Mouse (Mus musculus): ENCODE data around the gene Pigk.

DNA sequence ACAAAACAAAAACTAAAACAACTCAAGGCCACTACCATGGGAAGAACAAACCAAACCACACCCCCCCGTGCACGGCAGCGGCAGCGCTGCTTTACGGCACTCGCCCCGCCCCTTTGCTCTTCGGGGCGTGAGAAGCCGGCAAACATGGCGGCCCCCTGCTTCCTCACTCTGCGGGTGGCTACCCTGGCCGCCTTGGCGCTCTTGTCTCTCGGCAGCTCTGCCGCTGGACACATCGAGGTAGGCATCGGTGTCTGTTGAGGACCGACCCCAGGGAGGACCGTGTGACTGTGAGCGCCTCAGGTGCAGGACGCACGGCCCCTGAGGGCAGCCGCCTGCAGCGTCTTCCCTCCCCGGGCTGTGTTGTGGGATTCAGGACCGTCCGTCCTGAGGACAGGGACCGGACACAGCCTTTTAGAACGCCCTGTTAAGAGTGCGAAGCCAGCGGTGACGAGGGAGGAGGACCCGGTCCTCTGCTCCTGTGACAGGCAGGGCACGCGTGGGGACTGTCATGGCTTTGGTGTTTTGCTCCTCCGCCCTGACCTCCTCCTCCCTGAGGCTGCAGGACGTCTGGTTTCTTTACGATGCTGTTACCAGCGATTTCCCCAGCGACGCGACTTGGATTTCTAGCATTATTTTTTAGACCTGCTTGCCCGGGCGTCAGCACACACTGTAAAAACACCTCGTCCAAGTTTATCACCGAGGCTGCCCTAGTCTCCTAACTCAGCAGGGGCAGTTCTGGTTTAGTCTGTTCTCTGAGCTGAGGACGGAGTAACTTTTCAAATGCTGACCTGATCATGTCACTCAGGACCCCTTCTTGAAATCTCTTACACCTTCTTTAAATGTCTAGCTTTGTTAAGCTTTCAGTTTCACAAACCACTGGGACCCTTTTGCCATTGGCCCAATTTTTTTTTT lies at the start of gene Pigk:
- TF ChIP-seq HCFC1 (IDR thresholded peaks at IDR 0.05; ENCODE audit: borderline replicate concordance, insufficient read depth, low read length) (no peak), MAFK (IDR thresholded peaks at IDR 0.05; ENCODE audit: insufficient read depth, low read depth, low read length) (no peak), CHD2 (IDR thresholded peaks at IDR 0.05; ENCODE audit: low read depth, low read length) (no peak), ZNF384 (IDR thresholded peaks at IDR 0.05; ENCODE audit: low read depth, low read length) (no peak), ZC3H11A (IDR thresholded peaks at IDR 0.05; ENCODE audit: borderline replicate concordance, low read depth, low read length) (no peak)

Data from ES-E14 (cell line).